ENCODE assay signal across 8 mouse cellular contexts in genomic region chr11:116412028-116412827, GRCm38 (mm10). TPM values are rescaled to one million over a fixed set of nuclear protein-coding genes. Genes with fewer than 3 reads are reported as not detected.
DNase-seq lines count a peak whose midpoint lies in the region; ATAC-seq lines count a peak whose summit lies in the region.

No protein-coding gene starts in this region.

- H3K27me3 ChIP-seq in intestine, embryonic 14.5 days (replicated peaks; ENCODE audit: control insufficient read depth, insufficient read depth, low read length): no peaks in the 10 kb centered on the region
- no peaks in the 10 kb centered on the region for H3K27me3 ChIP-seq in midbrain, embryonic 14.5 days (ENCODE audit: control insufficient read depth, insufficient read depth, low read length)

- peak; percentile 22 to 27 for DNase-seq in layer of hippocampus, postnatal 25 days (ENCODE audit: extremely low spot score in 1 of 2, low spot score in 1 of 2)
- no peak for DNase-seq in layer of hippocampus, adult 9-10 months (ENCODE audit: low spot score)
- peak; percentile 45 for DNase-seq in T-cell, adult 2 months (ENCODE audit: low spot score)
- DNase-seq in intestine, embryonic 14.5 days (ENCODE audit: low spot score): no peak
- peak; percentile 62 for DNase-seq in midbrain, embryonic 14.5 days
- DNase-seq in thymus, postnatal 0 days (ENCODE audit: low spot score): peak; percentile 56
- DNase-seq in layer of hippocampus, postnatal 36 days: no peak

- peaks cover 29% of the 10 kb centered on the region for H3K4me1 ChIP-seq in intestine, embryonic 14.5 days (replicated peaks; ENCODE audit: control insufficient read depth, insufficient read depth, low read length)
- peaks cover 8% of the 10 kb centered on the region; the same call in 1 of the 2 replicates for H3K4me1 ChIP-seq in midbrain, embryonic 14.5 days (ENCODE audit: control insufficient read depth, insufficient read depth, low read length)

- no peaks in the 10 kb centered on the region for H3K36me3 ChIP-seq in intestine, embryonic 14.5 days (ENCODE audit: control insufficient read depth, insufficient read depth, low read length)
- H3K36me3 ChIP-seq in midbrain, embryonic 14.5 days (ENCODE audit: control insufficient read depth, insufficient read depth, low read length): no peaks in the 10 kb centered on the region

- peak overlapping the region; percentile 71 for H3K27ac ChIP-seq in intestine, embryonic 14.5 days (ENCODE audit: low read depth)
- H3K27ac ChIP-seq in midbrain, embryonic 14.5 days (replicated peaks; ENCODE audit: low read depth, low read length): peak overlapping the region; percentile 94

- WGBS in intestine, embryonic 14.5 days: under 1% methylated on average over 74 of the region's 76 CpGs
- WGBS in midbrain, embryonic 14.5 days: under 1% methylated on average over 73 of the region's 76 CpGs

- ATAC-seq in erythroblast, adult 5-6 weeks (replicated peaks; ENCODE audit: low FRiP score, poor library complexity, severe bottlenecking): peak; percentile 53
- 0 out of 2 replicates have a peak, but pooled peaks have one; percentile 30 for ATAC-seq in intestine, embryonic 14.5 days (replicated peaks; ENCODE audit: low FRiP score, low TSS enrichment, low read depth)
- ATAC-seq in midbrain, embryonic 14.5 days (ENCODE audit: low FRiP score, low TSS enrichment): peak; percentile 49; the same call in 1 of the 2 replicates

- peak overlapping the region; percentile 85 for H3K9ac ChIP-seq in intestine, embryonic 14.5 days (ENCODE audit: low read length)
- H3K9ac ChIP-seq in midbrain, embryonic 14.5 days (replicated peaks; ENCODE audit: low read length): peak overlapping the region; percentile 89

- peak overlapping the region; percentile 73 for H3K4me3 ChIP-seq in intestine, embryonic 14.5 days (ENCODE audit: low read depth, low read length)
- peak overlapping the region; percentile 80 for H3K4me3 ChIP-seq in midbrain, embryonic 14.5 days (replicated peaks; ENCODE audit: low read depth, low read length)

- no peaks in the 10 kb centered on the region for H3K9me3 ChIP-seq in intestine, embryonic 14.5 days (ENCODE audit: control insufficient read depth, low read length)
- H3K9me3 ChIP-seq in midbrain, embryonic 14.5 days (ENCODE audit: control insufficient read depth, low read length): no peaks in the 10 kb centered on the region

- peak overlapping the region; percentile 97 for H3K4me2 ChIP-seq in intestine, embryonic 14.5 days (ENCODE audit: low read length)
- peak overlapping the region; percentile 95 for H3K4me2 ChIP-seq in midbrain, embryonic 14.5 days (ENCODE audit: low read length)

RNA-seq across cellular contexts. Expression of gene Rnf157, which starts 0.6 kb away (rescaled TPM):
- total RNA-seq in layer of hippocampus, postnatal 25 days (2021): 100 to 1,000 TPM; 241 to 258 TPM
- 0.63 and 1.7 TPM in 2 replicates for total RNA-seq in erythroblast, adult 5-6 weeks (2015; ENCODE audit: low replicate concordance)
- total RNA-seq in erythroblast, adult 5-6 weeks (2017; ENCODE audit: low replicate concordance): 2.0 and 2.1 TPM in 2 replicates
- 14.6 and 19.9 TPM in 2 replicates for polyA plus RNA-seq in intestine, embryonic 14.5 days (2014; fragmentation: Nextera tagmentation; extraction: Ambion mirVana)
- polyA plus RNA-seq in midbrain, embryonic 14.5 days (2014; fragmentation: Nextera tagmentation; extraction: Ambion mirVana): 45.5 and 50.2 TPM in 2 replicates
- 52.3 and 56.7 TPM in 2 replicates for polyA plus RNA-seq in thymus, postnatal 0 days (2015; fragmentation: Nextera tagmentation; extraction: Ambion mirVana)
- total RNA-seq in layer of hippocampus, postnatal 36 days (2021): 100 to 1,000 TPM; 212 to 247 TPM

RNA-seq across cellular contexts. Expression of gene Ubald2, which starts 21.7 kb away (rescaled TPM):
- 10 to 100 TPM; 37.0 to 38.3 TPM for total RNA-seq in layer of hippocampus, postnatal 25 days (2021)
- total RNA-seq in erythroblast, adult 5-6 weeks (2015; ENCODE audit: low replicate concordance): 46.6 and 59.0 TPM in 2 replicates
- total RNA-seq in erythroblast, adult 5-6 weeks (2017; ENCODE audit: low replicate concordance): 27.0 and 41.7 TPM in 2 replicates
- 76.2 and 78.5 TPM in 2 replicates for polyA plus RNA-seq in intestine, embryonic 14.5 days (2014; fragmentation: Nextera tagmentation; extraction: Ambion mirVana)
- 77.5 and 87.8 TPM in 2 replicates for polyA plus RNA-seq in midbrain, embryonic 14.5 days (2014; fragmentation: Nextera tagmentation; extraction: Ambion mirVana)
- 81.9 and 82.9 TPM in 2 replicates for polyA plus RNA-seq in thymus, postnatal 0 days (2015; fragmentation: Nextera tagmentation; extraction: Ambion mirVana)
- total RNA-seq in layer of hippocampus, postnatal 36 days (2021): 10 to 100 TPM; 37.4 to 38.0 TPM

RNA-seq across cellular contexts. Expression of gene Qrich2, which starts 53.8 kb away (rescaled TPM):
- not detected for total RNA-seq in layer of hippocampus, postnatal 25 days (2021)
- total RNA-seq in erythroblast, adult 5-6 weeks (2015; ENCODE audit: low replicate concordance): not detected in 2 replicates
- 0.17 TPM in 1 of 2 replicates, not detected in the other for total RNA-seq in erythroblast, adult 5-6 weeks (2017; ENCODE audit: low replicate concordance)
- 0.15 and 0.22 TPM in 2 replicates for polyA plus RNA-seq in intestine, embryonic 14.5 days (2014; fragmentation: Nextera tagmentation; extraction: Ambion mirVana)
- polyA plus RNA-seq in midbrain, embryonic 14.5 days (2014; fragmentation: Nextera tagmentation; extraction: Ambion mirVana): 0.09 TPM in 1 of 2 replicates, not detected in the other
- 0.05 and 0.35 TPM in 2 replicates for polyA plus RNA-seq in thymus, postnatal 0 days (2015; fragmentation: Nextera tagmentation; extraction: Ambion mirVana)
- not detected for total RNA-seq in layer of hippocampus, postnatal 36 days (2021)

Comparison
In these comparisons a context has a peak if more than half of its experiments do, and no peak if none do; other contexts are left out.
1. DNase-seq: peak in layer of hippocampus, postnatal 25 days (2 of 2), T-cell, adult 2 months (single experiment), midbrain, embryonic 14.5 days (single experiment) and thymus, postnatal 0 days (single experiment); none in layer of hippocampus, adult 9-10 months (single experiment), intestine, embryonic 14.5 days (single experiment) and layer of hippocampus, postnatal 36 days (0 of 2).
2. RNA of gene Rnf157, which starts 0.6 kb away (total RNA-seq): 241 to 258 TPM in layer of hippocampus, postnatal 25 days and 212 to 247 TPM in layer of hippocampus, postnatal 36 days; 0.63 to 2.1 TPM in erythroblast, adult 5-6 weeks; every median in the first group is over 10 times any median in the second.
3. Peak in every context shown above with its lines, with median percentiles within 50 percentile points of each other: ATAC-seq.